Mouse (Mus musculus): ENCODE measurements at regions not wholly inside any gene's neighbourhood (a gene's known extent, or its start where the extent isn't known, plus 50 kb on each side); places are given as distances from the start of the nearest gene placed in this dataset.

DNA sequence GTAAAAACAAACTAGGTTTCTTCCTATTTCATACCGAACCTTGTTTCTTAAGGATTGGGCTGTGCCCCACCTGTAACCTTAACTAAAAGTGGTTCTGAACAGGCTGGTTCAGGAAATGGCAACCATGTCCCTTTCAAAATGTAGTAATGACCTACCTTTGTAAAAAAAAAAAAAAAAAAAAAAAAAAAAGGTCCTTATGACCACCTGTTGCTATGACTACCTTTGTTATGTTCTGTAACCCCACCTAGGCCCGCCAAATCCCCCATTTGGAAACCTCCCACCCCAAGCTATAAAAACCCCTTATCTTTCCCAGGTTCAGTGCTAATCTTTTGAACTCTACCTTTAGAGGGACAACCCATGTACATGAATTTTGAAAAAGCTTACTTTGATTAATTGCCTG lies 60.8 kb upstream of the Asns start:
- TF ChIP-seq EP300 (IDR thresholded peaks at IDR 0.05; ENCODE audit: low read depth) (no peak), CTCF (IDR thresholded peaks at IDR 0.05; ENCODE audit: low read depth) (no peak)
